Mouse (Mus musculus): Measurements from ENCODE around the gene Dock9. TPM values are rescaled to one million over a fixed set of nuclear protein-coding genes. Genes with fewer than 3 reads are reported as not detected.

The Dock9 gene
- polyA plus RNA-seq, 1 experiment from 2014 or later = 5.2 TPM

GRCm38 (mm10) chr14:121614461-121615170, 183.0 kb downstream of the Dock9 start:
- H3K36me3 ChIP-seq (ENCODE audit: control insufficient read depth, insufficient read depth, low read length) = no peaks in the 10 kb centered on the region
- ATAC-seq (replicated peaks; ENCODE audit: low FRiP score) (no peak), DNase-seq (ENCODE audit: low spot score) (no peak)
- H3K4me2 ChIP-seq = no peak overlapping the region
- H3K27me3 ChIP-seq (replicated peaks; ENCODE audit: control insufficient read depth, insufficient read depth, low read length) = no peaks in the 10 kb centered on the region
- H3K9ac ChIP-seq (ENCODE audit: low read depth, low read length) = no peak overlapping the region
- H3K4me1 ChIP-seq (replicated peaks; ENCODE audit: control insufficient read depth, insufficient read depth, low read length) = no peaks in the 10 kb centered on the region
- 78% methylated on average over 6 of the region's 6 CpGs for WGBS
- H3K4me3 ChIP-seq (ENCODE audit: low read depth, low read length) = no peak overlapping the region
- H3K27ac ChIP-seq (ENCODE audit: low read depth, low read length) = no peak overlapping the region
- H3K9me3 ChIP-seq (ENCODE audit: control insufficient read depth, low read length) = no peaks in the 10 kb centered on the region

DNA sequence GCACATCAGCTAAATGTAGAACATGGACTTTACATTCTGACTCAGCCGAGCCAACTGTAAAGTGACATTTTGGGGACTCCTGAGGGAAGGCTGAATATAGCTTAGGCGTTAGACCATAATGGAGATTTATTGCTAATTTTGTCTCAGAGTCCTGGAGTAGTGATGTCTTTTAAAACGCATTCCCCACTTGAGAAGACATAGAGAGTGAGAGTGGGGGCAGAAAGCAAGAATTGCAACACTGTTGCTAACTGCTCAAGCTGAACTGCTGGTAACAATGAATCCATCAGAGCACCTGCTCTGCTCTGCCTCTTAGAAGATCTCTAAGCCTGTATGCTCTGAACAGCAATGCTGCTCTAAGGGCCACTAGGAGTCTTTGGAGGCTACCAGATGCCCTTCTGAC, 184.1 kb downstream of the Dock9 start:
- no peak overlapping the region for H3K4me3 ChIP-seq (ENCODE audit: low read depth, low read length)
- ATAC-seq (replicated peaks; ENCODE audit: low FRiP score) (no peak), DNase-seq (ENCODE audit: low spot score) (no peak)
- H3K9ac ChIP-seq (ENCODE audit: low read depth, low read length) = no peak overlapping the region
- WGBS = 84% methylated on average over 3 of the region's 3 CpGs
- no peaks in the 10 kb centered on the region for H3K27me3 ChIP-seq (replicated peaks; ENCODE audit: control insufficient read depth, insufficient read depth, low read length)
- H3K27ac ChIP-seq (ENCODE audit: low read depth, low read length) = no peak overlapping the region
- no peaks in the 10 kb centered on the region for H3K36me3 ChIP-seq (ENCODE audit: control insufficient read depth, insufficient read depth, low read length)
- no peaks in the 10 kb centered on the region for H3K9me3 ChIP-seq (ENCODE audit: control insufficient read depth, low read length)
- no peak overlapping the region for H3K4me2 ChIP-seq
- H3K4me1 ChIP-seq (replicated peaks; ENCODE audit: control insufficient read depth, insufficient read depth, low read length) = no peaks in the 10 kb centered on the region

DNA sequence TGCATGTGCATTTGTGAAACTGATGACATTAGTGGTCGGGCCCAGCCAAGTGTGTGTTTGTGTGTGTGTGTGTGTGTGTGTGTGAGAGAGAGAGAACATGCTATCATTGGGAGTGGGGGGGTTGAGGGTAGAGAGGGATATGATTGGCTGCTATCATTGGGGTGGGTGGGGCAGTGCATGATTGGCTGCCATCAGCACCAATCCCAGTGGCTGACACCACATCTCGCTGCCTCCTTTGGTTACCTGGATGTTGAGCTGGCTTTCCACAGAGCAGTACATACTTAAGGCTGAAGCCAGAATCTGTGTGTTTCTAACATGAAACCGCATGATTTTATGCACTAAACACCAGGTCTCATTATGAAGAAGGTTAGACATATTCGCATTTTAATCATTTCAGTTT, 184.7 kb downstream of the Dock9 start:
- Histone ChIP-seq H3K27me3 (replicated peaks; ENCODE audit: control insufficient read depth, insufficient read depth, low read length) (no peaks in the 10 kb centered on the region), H3K4me2 (no peak overlapping the region), H3K4me1 (replicated peaks; ENCODE audit: control insufficient read depth, insufficient read depth, low read length) (no peaks in the 10 kb centered on the region), H3K36me3 (ENCODE audit: control insufficient read depth, insufficient read depth, low read length) (no peaks in the 10 kb centered on the region), H3K9me3 (ENCODE audit: control insufficient read depth, low read length) (no peaks in the 10 kb centered on the region), H3K4me3 (ENCODE audit: low read depth, low read length) (no peak overlapping the region), H3K9ac (ENCODE audit: low read depth, low read length) (no peak overlapping the region), H3K27ac (ENCODE audit: low read depth, low read length) (no peak overlapping the region)
- no peak for DNase-seq (ENCODE audit: low spot score)
- 84% methylated on average over 4 of the region's 4 CpGs for WGBS
- no peak for ATAC-seq (replicated peaks; ENCODE audit: low FRiP score)

GRCm38 (mm10) chr14:121611533-121611932, 186.1 kb downstream of the Dock9 start:
- Histone ChIP-seq H3K9me3 (ENCODE audit: control insufficient read depth, low read length) (no peaks in the 10 kb centered on the region), H3K9ac (ENCODE audit: low read depth, low read length) (no peak overlapping the region), H3K27ac (ENCODE audit: low read depth, low read length) (no peak overlapping the region), H3K4me2 (no peak overlapping the region), H3K4me1 (replicated peaks; ENCODE audit: control insufficient read depth, insufficient read depth, low read length) (0 out of 2 replicates have a peak, but pooled peaks cover 3% of the 10 kb centered on the region), H3K27me3 (replicated peaks; ENCODE audit: control insufficient read depth, insufficient read depth, low read length) (no peaks in the 10 kb centered on the region), H3K4me3 (ENCODE audit: low read depth, low read length) (no peak overlapping the region), H3K36me3 (ENCODE audit: control insufficient read depth, insufficient read depth, low read length) (no peaks in the 10 kb centered on the region)
- DNase-seq (ENCODE audit: low spot score) (no peak), ATAC-seq (replicated peaks; ENCODE audit: low FRiP score) (no peak)
- WGBS = 57% methylated on average over 4 of the region's 4 CpGs

GRCm38 (mm10) chr14:121611098-121611497, 186.5 kb downstream of the Dock9 start:
- H3K27me3 ChIP-seq (replicated peaks; ENCODE audit: control insufficient read depth, insufficient read depth, low read length) = no peaks in the 10 kb centered on the region
- no peaks in the 10 kb centered on the region for H3K9me3 ChIP-seq (ENCODE audit: control insufficient read depth, low read length)
- DNase-seq (ENCODE audit: low spot score) = no peak
- 0 out of 2 replicates have a peak, but pooled peaks cover 5% of the 10 kb centered on the region for H3K4me1 ChIP-seq (replicated peaks; ENCODE audit: control insufficient read depth, insufficient read depth, low read length)
- no peak overlapping the region for H3K4me3 ChIP-seq (ENCODE audit: low read depth, low read length)
- H3K9ac ChIP-seq (ENCODE audit: low read depth, low read length) = no peak overlapping the region
- 82% methylated on average over 4 of the region's 4 CpGs for WGBS
- H3K36me3 ChIP-seq (ENCODE audit: control insufficient read depth, insufficient read depth, low read length) = no peaks in the 10 kb centered on the region
- no peak overlapping the region for H3K4me2 ChIP-seq
- ATAC-seq (replicated peaks; ENCODE audit: low FRiP score) = no peak
- H3K27ac ChIP-seq (ENCODE audit: low read depth, low read length) = no peak overlapping the region

- ATAC-seq (replicated peaks; ENCODE audit: low FRiP score) (no peak), DNase-seq (ENCODE audit: low spot score) (no peak)
- Histone ChIP-seq H3K4me3 (ENCODE audit: low read depth, low read length) (no peak overlapping the region), H3K9me3 (ENCODE audit: control insufficient read depth, low read length) (no peaks in the 10 kb centered on the region), H3K4me1 (replicated peaks; ENCODE audit: control insufficient read depth, insufficient read depth, low read length) (0 out of 2 replicates have a peak, but pooled peaks cover 5% of the 10 kb centered on the region), H3K27ac (ENCODE audit: low read depth, low read length) (no peak overlapping the region), H3K36me3 (ENCODE audit: control insufficient read depth, insufficient read depth, low read length) (no peaks in the 10 kb centered on the region), H3K27me3 (replicated peaks; ENCODE audit: control insufficient read depth, insufficient read depth, low read length) (no peaks in the 10 kb centered on the region), H3K4me2 (no peak overlapping the region), H3K9ac (ENCODE audit: low read depth, low read length) (no peak overlapping the region)
- WGBS = 29% methylated on average over 5 of the region's 5 CpGs
Observed at GRCm38 (mm10) chr14:121608522-121608921, 189.1 kb downstream of the Dock9 start.

GRCm38 (mm10) chr14:121606433-121606832, 191.2 kb downstream of the Dock9 start:
- Histone ChIP-seq H3K27ac (ENCODE audit: low read depth, low read length) (no peak overlapping the region), H3K4me2 (no peak overlapping the region), H3K9ac (ENCODE audit: low read depth, low read length) (no peak overlapping the region), H3K9me3 (ENCODE audit: control insufficient read depth, low read length) (no peaks in the 10 kb centered on the region), H3K36me3 (ENCODE audit: control insufficient read depth, insufficient read depth, low read length) (no peaks in the 10 kb centered on the region), H3K4me3 (ENCODE audit: low read depth, low read length) (no peak overlapping the region), H3K4me1 (replicated peaks; ENCODE audit: control insufficient read depth, insufficient read depth, low read length) (0 out of 2 replicates have a peak, but pooled peaks cover 5% of the 10 kb centered on the region), H3K27me3 (replicated peaks; ENCODE audit: control insufficient read depth, insufficient read depth, low read length) (no peaks in the 10 kb centered on the region)
- ATAC-seq (replicated peaks; ENCODE audit: low FRiP score) = no peak
- 69% methylated on average over 7 of the region's 7 CpGs for WGBS
- DNase-seq (ENCODE audit: low spot score) = no peak

DNA sequence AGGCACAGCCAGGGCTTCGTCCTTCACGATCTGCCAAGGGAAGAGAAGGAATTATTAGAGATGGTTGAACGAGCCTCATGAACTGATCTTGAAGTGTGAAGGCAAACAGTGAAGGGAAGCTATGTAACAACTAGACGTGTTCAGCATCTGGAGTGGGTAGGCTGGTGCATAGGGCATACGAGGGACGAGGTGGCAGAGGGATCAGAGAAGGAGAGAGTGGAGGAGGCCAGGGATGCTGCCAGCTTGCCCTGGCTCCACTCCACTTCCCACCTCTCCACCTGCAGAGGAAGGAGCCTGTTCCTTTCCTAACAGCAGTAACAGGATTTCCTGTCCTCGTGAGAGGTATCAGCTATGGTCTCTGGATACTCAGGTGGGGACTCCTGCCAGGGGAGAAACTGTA, 192.4 kb downstream of the Dock9 start:
- WGBS = 88% methylated on average over 7 of the region's 7 CpGs
- Histone ChIP-seq H3K9ac (ENCODE audit: low read depth, low read length) (no peak overlapping the region), H3K4me3 (ENCODE audit: low read depth, low read length) (no peak overlapping the region), H3K9me3 (ENCODE audit: control insufficient read depth, low read length) (no peaks in the 10 kb centered on the region), H3K4me1 (replicated peaks; ENCODE audit: control insufficient read depth, insufficient read depth, low read length) (0 out of 2 replicates have a peak, but pooled peaks cover 5% of the 10 kb centered on the region), H3K27ac (ENCODE audit: low read depth, low read length) (no peak overlapping the region), H3K27me3 (replicated peaks; ENCODE audit: control insufficient read depth, insufficient read depth, low read length) (no peaks in the 10 kb centered on the region), H3K4me2 (no peak overlapping the region), H3K36me3 (ENCODE audit: control insufficient read depth, insufficient read depth, low read length) (no peaks in the 10 kb centered on the region)
- no peak for DNase-seq (ENCODE audit: low spot score)
- no peak for ATAC-seq (replicated peaks; ENCODE audit: low FRiP score)

DNA sequence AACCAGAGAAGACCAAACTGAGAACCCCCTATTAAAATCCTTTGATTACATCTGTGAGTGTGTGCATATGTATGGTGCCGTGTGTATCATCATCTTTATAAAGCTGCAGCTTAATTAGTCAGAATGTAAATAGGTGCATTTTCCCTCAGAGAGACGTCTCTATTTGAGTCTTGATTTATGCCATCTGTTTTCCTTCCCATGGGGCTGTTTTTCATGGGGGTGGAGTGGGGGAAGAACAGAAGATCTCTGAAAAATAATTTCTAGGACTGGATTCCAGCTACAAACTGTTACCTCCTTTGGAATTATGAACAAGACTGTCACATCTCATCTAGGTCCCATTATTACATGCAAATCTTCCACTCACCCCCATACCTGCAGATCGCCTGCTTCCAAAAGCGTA, 193.1 kb downstream of the Dock9 start:
- Histone ChIP-seq H3K36me3 (ENCODE audit: control insufficient read depth, insufficient read depth, low read length) (no peaks in the 10 kb centered on the region), H3K4me1 (replicated peaks; ENCODE audit: control insufficient read depth, insufficient read depth, low read length) (0 out of 2 replicates have a peak, but pooled peaks cover 5% of the 10 kb centered on the region), H3K27ac (ENCODE audit: low read depth, low read length) (no peak overlapping the region), H3K27me3 (replicated peaks; ENCODE audit: control insufficient read depth, insufficient read depth, low read length) (no peaks in the 10 kb centered on the region), H3K9ac (ENCODE audit: low read depth, low read length) (no peak overlapping the region), H3K4me2 (no peak overlapping the region), H3K9me3 (ENCODE audit: control insufficient read depth, low read length) (no peaks in the 10 kb centered on the region), H3K4me3 (ENCODE audit: low read depth, low read length) (no peak overlapping the region)
- no peak for DNase-seq (ENCODE audit: low spot score)
- 81% methylated on average over 4 of the region's 4 CpGs for WGBS
- ATAC-seq (replicated peaks; ENCODE audit: low FRiP score) = no peak
